Mouse (Mus musculus): ENCODE results near the gene Susd5. TPM values are rescaled to one million over a fixed set of nuclear protein-coding genes. Genes with fewer than 3 reads are reported as not detected.

Gene Susd5
- polyA plus RNA-seq, 1 experiment from 2014 or later = 0.23 TPM

DNA sequence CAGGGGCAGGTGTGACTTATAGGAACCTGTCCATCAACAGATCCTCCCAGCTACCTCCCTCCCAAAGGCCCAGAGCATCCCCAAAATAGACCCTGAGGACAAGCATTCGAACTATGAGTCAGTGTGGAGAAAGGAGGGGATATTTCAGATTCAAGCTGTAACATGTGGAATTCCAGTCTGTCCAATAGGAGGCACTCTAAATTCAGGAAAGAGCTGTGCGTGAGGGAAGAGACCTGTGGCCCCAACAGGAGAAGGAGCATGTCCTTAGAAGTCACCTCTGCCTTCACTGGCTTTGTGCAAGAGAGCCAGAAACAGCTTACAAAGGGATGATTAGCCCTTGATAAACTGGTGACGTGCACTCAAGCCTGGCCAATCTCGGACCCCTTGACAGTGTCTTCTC lies 16.0 kb upstream of the Susd5 start:
- no peak overlapping the region for H3K4me2 ChIP-seq (replicated peaks; ENCODE audit: low read depth)
- H3K27ac ChIP-seq (replicated peaks) = no peak overlapping the region
- H3K9ac ChIP-seq (ENCODE audit: low read length) = no peak overlapping the region
- TF ChIP-seq EP300 (optimal IDR thresholded peaks at IDR 0.05) (no peak), CTCF (IDR thresholded peaks at IDR 0.05; ENCODE audit: low read depth) (0 out of 2 replicates have a peak, but pooled peaks have one; percentile 22)
- no peaks in the 10 kb centered on the region for H3K4me1 ChIP-seq (replicated peaks; ENCODE audit: control insufficient read depth, insufficient read depth)
- WGBS = 84% methylated on average over 4 of the region's 4 CpGs
- H3K4me3 ChIP-seq (ENCODE audit: low read depth, low read length) = no peak overlapping the region
- H3K27me3 ChIP-seq (ENCODE audit: control insufficient read depth, insufficient read depth, low read length) = no peaks in the 10 kb centered on the region
- H3K36me3 ChIP-seq (ENCODE audit: control insufficient read depth, insufficient read depth, low read length) = no peaks in the 10 kb centered on the region
- no peak for ATAC-seq (ENCODE audit: low FRiP score, low TSS enrichment)
- DNase-seq (ENCODE audit: low spot score) = no peak
- no peaks in the 10 kb centered on the region for H3K9me3 ChIP-seq (ENCODE audit: control insufficient read depth, low read length)

DNA sequence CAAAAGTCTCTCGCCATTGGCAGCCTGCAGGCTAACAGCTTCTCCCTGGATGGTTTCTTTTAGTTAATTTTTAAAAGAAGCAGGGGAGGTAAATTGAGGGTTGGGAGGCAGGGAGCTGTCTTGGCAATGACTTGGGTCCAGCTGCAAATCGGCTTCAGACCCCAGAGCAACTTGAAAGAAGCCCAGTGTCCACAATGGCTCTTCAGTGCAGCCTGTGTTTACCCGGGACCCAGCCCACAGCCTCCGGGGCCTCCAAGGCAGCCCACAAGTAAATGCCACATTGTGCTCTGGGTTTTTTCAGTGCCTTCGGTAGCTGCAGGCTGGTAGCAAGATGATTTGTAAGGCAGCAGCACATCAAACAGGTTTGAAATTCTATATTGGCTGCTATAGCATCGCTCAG lies 14.4 kb upstream of the Susd5 start:
- Histone ChIP-seq H3K9ac (ENCODE audit: low read length) (no peak overlapping the region), H3K4me1 (replicated peaks; ENCODE audit: control insufficient read depth, insufficient read depth) (no peaks in the 10 kb centered on the region), H3K4me3 (ENCODE audit: low read depth, low read length) (no peak overlapping the region), H3K36me3 (ENCODE audit: control insufficient read depth, insufficient read depth, low read length) (no peaks in the 10 kb centered on the region), H3K9me3 (ENCODE audit: control insufficient read depth, low read length) (no peaks in the 10 kb centered on the region), H3K4me2 (replicated peaks; ENCODE audit: low read depth) (no peak overlapping the region), H3K27ac (replicated peaks) (no peak overlapping the region), H3K27me3 (ENCODE audit: control insufficient read depth, insufficient read depth, low read length) (no peaks in the 10 kb centered on the region)
- DNase-seq (ENCODE audit: low spot score) (no peak), ATAC-seq (ENCODE audit: low FRiP score, low TSS enrichment) (no peak)
- TF ChIP-seq CTCF (IDR thresholded peaks at IDR 0.05; ENCODE audit: low read depth) (no peak), EP300 (optimal IDR thresholded peaks at IDR 0.05) (no peak)
- 35% methylated on average over 6 of the region's 6 CpGs for WGBS

DNA sequence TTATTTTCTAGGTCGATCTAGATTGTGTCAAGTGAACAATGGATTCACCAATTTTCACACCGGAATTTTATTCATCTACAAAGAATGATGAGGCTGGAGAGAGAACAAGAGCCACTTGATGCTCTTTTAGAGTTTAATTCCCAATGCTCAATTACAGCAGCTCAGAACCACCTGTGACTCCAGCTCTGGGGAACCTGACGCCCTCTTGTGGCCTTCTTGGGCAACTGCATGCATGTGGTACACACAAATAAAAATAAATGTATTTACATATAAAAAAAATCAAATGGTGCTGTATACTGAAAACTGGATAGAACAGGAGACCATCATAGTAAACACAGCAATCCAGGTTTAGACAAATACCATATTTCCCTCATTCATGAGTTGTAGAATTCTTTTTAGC lies 12.5 kb upstream of the Susd5 start:
- no peak for TF ChIP-seq EP300 (optimal IDR thresholded peaks at IDR 0.05)
- TF ChIP-seq CTCF (IDR thresholded peaks at IDR 0.05; ENCODE audit: low read depth) = peak; percentile 63
- ATAC-seq (ENCODE audit: low FRiP score, low TSS enrichment) (no peak), DNase-seq (ENCODE audit: low spot score) (no peak)
- no peaks in the 10 kb centered on the region for H3K9me3 ChIP-seq (ENCODE audit: control insufficient read depth, low read length)
- 58% methylated on average over 3 of the region's 3 CpGs for WGBS
- no peaks in the 10 kb centered on the region for H3K36me3 ChIP-seq (ENCODE audit: control insufficient read depth, insufficient read depth, low read length)
- no peak overlapping the region for H3K4me2 ChIP-seq (replicated peaks; ENCODE audit: low read depth)
- H3K4me3 ChIP-seq (ENCODE audit: low read depth, low read length) = no peak overlapping the region
- no peak overlapping the region for H3K9ac ChIP-seq (ENCODE audit: low read length)
- H3K4me1 ChIP-seq (replicated peaks; ENCODE audit: control insufficient read depth, insufficient read depth) = no peaks in the 10 kb centered on the region
- no peaks in the 10 kb centered on the region for H3K27me3 ChIP-seq (ENCODE audit: control insufficient read depth, insufficient read depth, low read length)
- H3K27ac ChIP-seq (replicated peaks) = no peak overlapping the region

DNA sequence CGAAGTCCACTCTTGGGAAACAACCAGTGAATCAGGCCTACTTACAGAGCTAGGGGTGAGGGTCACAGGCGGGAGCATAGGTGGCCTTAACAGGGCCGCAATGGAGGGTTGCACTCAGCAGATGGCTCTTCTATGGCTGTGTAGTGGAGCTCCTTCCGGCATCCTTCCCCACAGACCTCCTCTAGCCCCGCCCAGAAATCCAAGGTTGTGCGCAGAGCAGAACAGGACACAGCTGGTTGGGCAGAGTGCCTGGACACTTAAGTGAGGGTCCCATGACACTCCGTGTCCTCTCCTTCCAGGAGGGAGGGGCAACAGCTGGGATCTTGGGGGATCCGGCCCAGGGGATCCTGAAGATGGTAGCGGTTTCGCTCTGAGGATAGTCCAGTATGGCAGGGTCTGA lies 10.9 kb upstream of the Susd5 start, which contains the start of gene Fbxl2:
TSS of gene Fbxl2 (minus strand) at position 164 of the 400 bp plus-strand sequence.
- WGBS = 83% methylated on average over 10 of the region's 10 CpGs
- no peaks in the 10 kb centered on the region for H3K27me3 ChIP-seq (ENCODE audit: control insufficient read depth, insufficient read depth, low read length)
- no peak within 1 kb of the TSS for H3K9ac ChIP-seq (ENCODE audit: low read length)
- TF ChIP-seq CTCF (IDR thresholded peaks at IDR 0.05; ENCODE audit: low read depth) = no peak
- no peak for TF ChIP-seq EP300 (optimal IDR thresholded peaks at IDR 0.05)
- no peak within 1 kb of the TSS for H3K27ac ChIP-seq (replicated peaks)
- no peak within 1 kb of the TSS for H3K4me2 ChIP-seq (replicated peaks; ENCODE audit: low read depth)
- H3K36me3 ChIP-seq (ENCODE audit: control insufficient read depth, insufficient read depth, low read length) = no peaks in the 10 kb centered on the region
- DNase-seq (ENCODE audit: low spot score) = no peak
- H3K4me3 ChIP-seq (ENCODE audit: low read depth, low read length) = no peak within 1 kb of the TSS
- ATAC-seq (ENCODE audit: low FRiP score, low TSS enrichment) = 0 out of 2 replicates have a peak, but pooled peaks have one; percentile 47
- no peaks in the 10 kb centered on the region for H3K4me1 ChIP-seq (replicated peaks; ENCODE audit: control insufficient read depth, insufficient read depth)
- H3K9me3 ChIP-seq (ENCODE audit: control insufficient read depth, low read length) = no peaks in the 10 kb centered on the region

DNA sequence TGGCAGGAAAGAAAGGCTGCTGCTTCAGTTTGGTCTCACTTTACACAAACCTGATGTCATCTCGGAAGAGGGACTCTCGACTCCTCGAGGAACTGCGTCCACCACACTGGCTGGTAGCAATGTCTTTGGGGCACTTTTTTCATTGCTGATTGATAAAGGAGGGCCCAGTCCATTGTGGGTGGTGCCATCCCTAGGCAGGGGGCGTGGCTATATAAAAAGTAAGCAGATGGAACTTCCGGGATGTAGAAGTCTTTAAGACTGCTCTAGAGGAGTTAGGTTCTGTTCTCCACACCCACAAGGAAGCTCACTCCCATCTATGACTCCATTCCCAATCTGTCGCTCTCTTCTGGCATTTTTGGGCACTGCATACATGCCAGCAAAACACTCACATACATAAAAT lies 10.3 kb upstream of the Susd5 start:
- Histone ChIP-seq H3K4me2 (replicated peaks; ENCODE audit: low read depth) (no peak overlapping the region), H3K27me3 (ENCODE audit: control insufficient read depth, insufficient read depth, low read length) (no peaks in the 10 kb centered on the region), H3K27ac (replicated peaks) (no peak overlapping the region), H3K36me3 (ENCODE audit: control insufficient read depth, insufficient read depth, low read length) (no peaks in the 10 kb centered on the region), H3K4me1 (replicated peaks; ENCODE audit: control insufficient read depth, insufficient read depth) (no peaks in the 10 kb centered on the region), H3K4me3 (ENCODE audit: low read depth, low read length) (no peak overlapping the region), H3K9me3 (ENCODE audit: control insufficient read depth, low read length) (no peaks in the 10 kb centered on the region), H3K9ac (ENCODE audit: low read length) (no peak overlapping the region)
- DNase-seq (ENCODE audit: low spot score) (no peak), ATAC-seq (ENCODE audit: low FRiP score, low TSS enrichment) (no peak)
- TF ChIP-seq CTCF (IDR thresholded peaks at IDR 0.05; ENCODE audit: low read depth) (no peak), EP300 (optimal IDR thresholded peaks at IDR 0.05) (no peak)
- 88% methylated on average over 7 of the region's 7 CpGs for WGBS

DNA sequence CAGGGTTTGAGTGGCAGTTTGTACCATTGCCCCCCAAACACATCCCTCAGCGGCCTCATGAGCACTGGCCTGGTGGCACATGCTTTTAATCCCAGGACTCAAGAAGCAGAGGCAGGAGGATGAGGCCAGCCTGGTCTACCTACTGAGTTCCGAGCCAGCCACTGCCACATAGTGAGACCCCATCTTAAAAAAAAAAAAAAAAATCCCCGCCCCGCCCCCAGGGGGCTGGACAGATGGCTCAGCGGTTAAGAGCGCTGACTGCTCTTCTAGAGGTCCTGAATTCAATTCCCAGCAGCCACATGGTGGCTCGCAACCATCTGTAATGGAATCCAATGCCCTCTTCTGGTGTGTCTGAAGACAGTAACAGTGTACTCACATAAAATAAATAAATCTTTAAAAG lies 6.8 kb upstream of the Susd5 start:
- H3K4me3 ChIP-seq (ENCODE audit: low read depth, low read length) = no peak overlapping the region
- DNase-seq (ENCODE audit: low spot score) (no peak), ATAC-seq (ENCODE audit: low FRiP score, low TSS enrichment) (no peak)
- H3K4me1 ChIP-seq (replicated peaks; ENCODE audit: control insufficient read depth, insufficient read depth) = no peaks in the 10 kb centered on the region
- H3K27ac ChIP-seq (replicated peaks) = no peak overlapping the region
- no peak overlapping the region for H3K9ac ChIP-seq (ENCODE audit: low read length)
- no peaks in the 10 kb centered on the region for H3K9me3 ChIP-seq (ENCODE audit: control insufficient read depth, low read length)
- 87% methylated on average over 7 of the region's 7 CpGs for WGBS
- H3K36me3 ChIP-seq (ENCODE audit: control insufficient read depth, insufficient read depth, low read length) = no peaks in the 10 kb centered on the region
- no peak for TF ChIP-seq EP300 (optimal IDR thresholded peaks at IDR 0.05)
- no peaks in the 10 kb centered on the region for H3K27me3 ChIP-seq (ENCODE audit: control insufficient read depth, insufficient read depth, low read length)
- H3K4me2 ChIP-seq (replicated peaks; ENCODE audit: low read depth) = no peak overlapping the region

Measured in stomach, postnatal 0 days (tissue).